Mouse (Mus musculus): ENCODE measurements around the gene Lin28a. TPM values are rescaled to one million over a fixed set of nuclear protein-coding genes. Genes with fewer than 3 reads are reported as not detected.
"Not testable (repeated sequence)": the region's sequence is repeated elsewhere in the genome, so short reads cannot be mapped to it uniquely, and the experiment has no call there.

The Lin28a gene
- polyA plus RNA-seq, 1 experiment: not detected

DNA sequence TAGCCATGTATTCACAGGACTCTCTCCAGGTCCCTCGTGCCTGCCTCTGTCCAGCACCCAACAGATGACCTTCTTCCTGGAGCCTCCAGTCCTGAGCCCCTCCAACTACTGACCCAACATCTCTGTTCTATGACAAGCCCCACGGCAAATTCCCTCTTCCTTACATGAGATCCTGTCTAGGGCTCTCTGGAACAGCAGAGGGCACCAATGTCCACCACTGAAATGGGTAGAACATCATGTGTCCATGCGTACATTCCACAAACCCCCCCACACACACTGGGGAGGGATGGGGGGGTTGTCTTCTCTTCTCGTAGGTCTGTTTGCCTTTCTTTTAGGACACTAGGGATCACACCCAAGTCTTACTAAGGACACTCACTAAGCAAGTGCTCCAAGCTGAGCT, 28.6 kb downstream of the Lin28a start:
- no peaks in the 10 kb centered on the region for H3K9me3 ChIP-seq
- H3K27me3 ChIP-seq (replicated peaks): no peaks in the 10 kb centered on the region
- peaks cover 86% of the 10 kb centered on the region for H3K36me3 ChIP-seq (replicated peaks; ENCODE audit: low read length)
- no peak for TF ChIP-seq GATA1 (IDR thresholded peaks at IDR 0.05; ENCODE audit: borderline replicate concordance, low read length)
- no peak for TF ChIP-seq FLI1 (IDR thresholded peaks at IDR 0.05; ENCODE audit: low read length)
- H3K4me1 ChIP-seq: no peaks in the 10 kb centered on the region
- H3K4me3 ChIP-seq (replicated peaks): no peak overlapping the region

DNA sequence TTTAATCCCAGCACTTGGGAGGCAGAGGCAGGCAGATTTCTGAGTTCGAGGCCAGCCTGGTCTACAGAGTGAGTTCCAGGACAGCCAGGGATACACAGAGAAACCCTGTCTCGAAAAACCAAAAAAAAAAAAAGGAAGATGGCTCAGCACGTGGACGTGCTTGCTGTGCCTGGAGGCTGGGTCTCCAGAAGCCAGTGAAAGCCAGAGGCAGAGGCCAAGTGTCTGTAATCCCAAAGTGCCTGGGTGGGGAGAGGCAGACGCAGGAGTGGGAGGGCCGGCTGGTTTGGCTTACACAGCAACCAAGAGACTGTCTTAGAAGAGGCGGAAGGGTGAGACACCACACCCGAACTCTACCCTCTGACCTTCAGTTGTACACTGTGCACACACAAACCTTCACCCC, 30.4 kb downstream of the Lin28a start:
- not testable (repeated sequence) for H3K9me3 ChIP-seq; H3K4me1 ChIP-seq; H3K4me3 ChIP-seq (replicated peaks); H3K27me3 ChIP-seq (replicated peaks)
- H3K36me3 ChIP-seq (replicated peaks; ENCODE audit: low read length): peaks cover 77% of the 10 kb centered on the region

DNA sequence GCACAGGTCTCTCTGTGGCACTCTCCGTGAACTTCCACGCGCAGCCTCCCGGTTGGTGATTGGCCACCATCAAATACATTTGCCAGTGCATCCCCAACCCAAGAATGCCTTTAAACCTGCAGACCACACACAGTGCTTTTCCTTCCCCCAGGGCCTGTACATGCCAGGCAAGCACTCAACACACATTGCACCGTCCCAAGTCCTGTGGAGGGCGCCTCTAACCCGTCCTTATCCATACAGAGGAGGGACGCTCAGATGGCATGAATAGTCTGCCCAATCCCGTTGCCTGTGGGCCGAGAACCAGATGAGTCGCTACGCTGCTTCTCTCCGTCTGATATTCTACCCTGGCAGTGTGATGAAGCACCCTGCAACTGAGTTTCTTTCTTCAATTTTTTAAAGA, 35.7 kb downstream of the Lin28a start:
- H3K36me3 ChIP-seq (replicated peaks; ENCODE audit: low read length): peaks cover 84% of the 10 kb centered on the region
- H3K4me1 ChIP-seq: no peaks in the 10 kb centered on the region
- TF ChIP-seq FLI1 (IDR thresholded peaks at IDR 0.05; ENCODE audit: low read length): no peak
- no peaks in the 10 kb centered on the region for H3K9me3 ChIP-seq
- no peak overlapping the region for H3K4me3 ChIP-seq (replicated peaks)
- no peaks in the 10 kb centered on the region for H3K27me3 ChIP-seq (replicated peaks)

DNA sequence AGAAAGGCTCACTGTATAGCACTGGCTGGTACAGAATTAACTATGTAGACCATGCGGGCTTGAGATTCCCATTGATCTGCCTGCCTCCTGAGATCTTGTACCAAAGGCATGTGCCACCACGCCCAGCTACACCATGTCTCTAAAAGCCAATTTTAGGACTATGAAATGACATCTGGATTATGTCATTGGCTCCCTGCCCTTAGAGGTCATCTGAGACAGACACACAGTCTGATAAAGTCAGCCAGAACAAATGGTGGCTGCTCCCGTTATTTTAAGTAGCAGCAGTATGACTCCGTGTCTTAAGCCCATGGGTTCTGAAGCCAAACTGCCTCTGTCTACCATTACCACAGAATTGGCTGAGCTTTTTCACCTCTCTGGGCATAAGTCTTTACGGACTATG, 38.1 kb downstream of the Lin28a start:
- H3K36me3 ChIP-seq (replicated peaks; ENCODE audit: low read length): peaks cover 84% of the 10 kb centered on the region
- no peak overlapping the region for H3K4me3 ChIP-seq (replicated peaks)
- TF ChIP-seq FLI1 (IDR thresholded peaks at IDR 0.05; ENCODE audit: low read length) (no peak), GATA1 (IDR thresholded peaks at IDR 0.05; ENCODE audit: borderline replicate concordance, low read length) (no peak)
- no peaks in the 10 kb centered on the region for H3K4me1 ChIP-seq
- H3K9me3 ChIP-seq: no peaks in the 10 kb centered on the region
- no peaks in the 10 kb centered on the region for H3K27me3 ChIP-seq (replicated peaks)

DNA sequence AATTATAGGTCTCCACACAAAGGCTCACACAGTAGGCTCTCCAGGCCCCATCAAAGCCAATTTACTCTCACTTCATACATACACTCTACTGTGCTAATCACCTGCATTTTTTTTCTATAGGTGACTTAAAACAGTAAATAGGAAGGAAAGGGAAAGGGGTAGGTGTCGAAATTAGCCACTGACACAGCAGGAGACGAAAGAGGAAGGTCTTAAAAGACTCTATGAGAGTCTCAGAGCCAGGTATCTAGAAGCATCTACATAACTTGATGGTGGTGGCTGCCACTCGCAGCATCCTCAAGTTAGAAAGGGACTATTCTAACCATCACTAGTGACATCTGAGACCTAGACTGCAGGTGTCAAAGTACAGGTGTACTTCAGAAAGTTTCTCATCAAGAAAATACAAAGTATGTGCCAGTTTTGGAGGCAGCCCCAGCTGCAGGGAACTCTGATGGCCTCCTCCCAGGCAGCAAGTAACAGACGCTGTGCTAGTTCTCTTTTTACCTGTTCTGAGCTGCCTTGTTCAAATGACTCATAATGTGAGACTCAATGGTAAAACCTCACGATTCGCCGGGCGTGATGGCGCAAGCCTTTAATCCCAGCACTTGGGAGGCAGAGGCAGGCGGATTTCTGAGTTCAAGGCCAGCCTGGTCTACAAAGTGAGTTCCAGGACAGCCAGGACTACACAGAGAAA, 40.5 kb downstream of the Lin28a start:
- no peak for TF ChIP-seq FLI1 (IDR thresholded peaks at IDR 0.05; ENCODE audit: low read length)
- no peak for TF ChIP-seq GATA1 (IDR thresholded peaks at IDR 0.05; ENCODE audit: borderline replicate concordance, low read length)
- no peaks in the 10 kb centered on the region for H3K27me3 ChIP-seq (replicated peaks)
- H3K9me3 ChIP-seq: no peaks in the 10 kb centered on the region
- H3K4me1 ChIP-seq: no peaks in the 10 kb centered on the region
- H3K36me3 ChIP-seq (replicated peaks; ENCODE audit: low read length): peaks cover 78% of the 10 kb centered on the region
- H3K4me3 ChIP-seq (replicated peaks): no peak overlapping the region

DNA sequence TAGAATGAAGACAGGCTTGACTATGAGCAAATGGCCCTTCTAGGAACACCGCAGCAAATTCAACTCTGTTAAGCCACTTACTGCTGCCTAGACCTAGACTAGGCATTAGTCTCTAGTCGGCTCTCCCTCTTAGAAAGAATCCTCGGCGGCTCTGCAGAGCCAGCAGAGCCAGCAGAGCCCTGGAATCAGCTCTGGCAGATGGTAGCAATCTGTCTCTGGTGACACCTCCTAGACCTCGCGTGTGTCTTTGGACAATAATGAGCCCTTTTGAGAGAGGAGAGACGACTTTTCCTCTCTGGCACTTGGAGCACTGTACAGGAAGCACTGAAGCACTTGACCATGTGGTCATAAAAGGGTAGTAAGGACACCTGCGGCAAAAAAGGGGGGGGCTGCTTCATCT, 46.9 kb downstream of the Lin28a start:
- peaks cover 24% of the 10 kb centered on the region for H3K4me1 ChIP-seq
- no peaks in the 10 kb centered on the region for H3K9me3 ChIP-seq
- no peaks in the 10 kb centered on the region for H3K27me3 ChIP-seq (replicated peaks)
- no peak for TF ChIP-seq GATA1 (IDR thresholded peaks at IDR 0.05; ENCODE audit: borderline replicate concordance, low read length)
- TF ChIP-seq FLI1 (IDR thresholded peaks at IDR 0.05; ENCODE audit: low read length): no peak
- H3K36me3 ChIP-seq (replicated peaks; ENCODE audit: low read length): peaks cover 51% of the 10 kb centered on the region
- H3K4me3 ChIP-seq (replicated peaks): no peak overlapping the region

DNA sequence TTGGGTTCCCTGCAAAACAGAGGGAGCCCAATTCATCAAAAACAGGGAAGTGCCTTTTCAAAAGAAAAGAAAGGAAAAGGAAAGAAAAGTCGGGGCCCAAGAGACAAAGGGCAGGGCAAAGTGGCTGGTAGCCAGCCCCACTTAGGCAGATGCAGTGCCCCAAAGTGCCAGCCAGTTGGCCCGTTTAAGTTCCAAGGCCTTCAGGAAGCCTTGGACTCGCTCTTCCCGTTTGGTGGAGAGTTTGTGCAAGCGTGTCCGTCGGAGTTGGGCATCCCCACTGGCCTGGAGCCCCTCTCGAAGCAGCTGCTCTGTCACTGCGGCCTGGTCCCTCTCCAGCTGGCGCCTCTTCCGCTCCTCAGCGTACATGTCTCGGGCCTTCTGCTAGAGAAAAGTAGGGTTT, 47.8 kb downstream of the Lin28a start:
- Histone ChIP-seq H3K36me3 (replicated peaks; ENCODE audit: low read length) (peaks cover 51% of the 10 kb centered on the region), H3K4me3 (replicated peaks) (no peak overlapping the region), H3K4me1 (peaks cover 32% of the 10 kb centered on the region), H3K9me3 (no peaks in the 10 kb centered on the region), H3K27me3 (replicated peaks) (no peaks in the 10 kb centered on the region)
- TF ChIP-seq FLI1 (IDR thresholded peaks at IDR 0.05; ENCODE audit: low read length): no peak
- TF ChIP-seq GATA1 (IDR thresholded peaks at IDR 0.05; ENCODE audit: borderline replicate concordance, low read length): no peak

DNA sequence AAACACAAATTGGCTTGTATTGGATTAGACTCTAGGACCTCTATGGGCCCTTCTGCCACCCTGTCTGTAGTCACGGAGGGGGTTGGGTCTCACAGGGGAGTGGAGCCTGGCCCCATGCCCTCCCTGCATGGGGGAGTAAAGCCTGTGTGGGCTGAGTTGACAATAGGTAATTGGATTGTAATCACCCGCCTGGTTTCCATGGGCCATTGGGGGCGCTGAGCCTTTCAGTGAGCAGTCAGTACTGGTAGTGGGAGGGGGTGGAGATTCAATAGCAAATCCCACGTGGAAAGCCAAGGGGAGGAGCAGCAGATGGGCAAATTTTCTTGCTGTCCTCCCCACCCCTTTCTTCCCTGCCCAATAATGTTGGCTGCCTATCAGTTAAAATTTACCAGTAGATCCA, 48.4 kb downstream of the Lin28a start:
- Histone ChIP-seq H3K27me3 (replicated peaks) (no peaks in the 10 kb centered on the region), H3K4me1 (peaks cover 35% of the 10 kb centered on the region), H3K36me3 (replicated peaks; ENCODE audit: low read length) (peaks cover 53% of the 10 kb centered on the region), H3K4me3 (replicated peaks) (no peak overlapping the region), H3K9me3 (no peaks in the 10 kb centered on the region)
- TF ChIP-seq FLI1 (IDR thresholded peaks at IDR 0.05; ENCODE audit: low read length) (no peak), GATA1 (IDR thresholded peaks at IDR 0.05; ENCODE audit: borderline replicate concordance, low read length) (no peak)

DNA sequence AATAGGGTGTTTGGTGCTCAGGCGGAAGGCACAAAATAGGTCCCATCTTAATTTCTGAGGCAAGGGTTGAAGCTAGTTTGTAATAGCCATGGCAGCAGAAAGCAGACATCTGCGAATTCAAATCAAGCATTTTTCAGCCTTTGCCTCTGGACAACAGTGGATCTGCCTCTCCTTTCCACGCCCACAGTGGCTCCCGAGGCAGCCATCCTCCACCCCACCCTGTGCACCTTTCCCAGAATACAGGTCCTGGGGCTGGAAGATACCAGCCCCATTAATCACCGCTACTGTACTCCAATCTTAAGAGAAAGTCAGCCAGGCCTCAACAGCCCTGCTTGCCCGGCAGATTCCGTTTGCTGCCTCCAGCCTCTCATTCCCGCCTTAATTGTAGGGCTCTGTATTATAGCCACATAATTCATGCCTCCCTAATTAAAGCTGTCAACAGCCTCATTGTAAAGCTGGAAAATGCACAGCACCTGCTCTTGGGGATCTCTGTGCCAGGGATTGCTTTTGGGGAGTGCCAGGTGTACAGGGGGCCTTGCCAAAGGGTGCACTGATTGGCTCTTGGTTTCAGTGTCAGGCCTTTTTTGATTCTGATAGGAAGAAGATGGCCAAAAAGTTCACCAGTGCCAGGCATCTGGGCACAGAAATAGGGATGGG, 49.4 kb downstream of the Lin28a start:
- H3K4me3 ChIP-seq (replicated peaks): no peak overlapping the region

DNA sequence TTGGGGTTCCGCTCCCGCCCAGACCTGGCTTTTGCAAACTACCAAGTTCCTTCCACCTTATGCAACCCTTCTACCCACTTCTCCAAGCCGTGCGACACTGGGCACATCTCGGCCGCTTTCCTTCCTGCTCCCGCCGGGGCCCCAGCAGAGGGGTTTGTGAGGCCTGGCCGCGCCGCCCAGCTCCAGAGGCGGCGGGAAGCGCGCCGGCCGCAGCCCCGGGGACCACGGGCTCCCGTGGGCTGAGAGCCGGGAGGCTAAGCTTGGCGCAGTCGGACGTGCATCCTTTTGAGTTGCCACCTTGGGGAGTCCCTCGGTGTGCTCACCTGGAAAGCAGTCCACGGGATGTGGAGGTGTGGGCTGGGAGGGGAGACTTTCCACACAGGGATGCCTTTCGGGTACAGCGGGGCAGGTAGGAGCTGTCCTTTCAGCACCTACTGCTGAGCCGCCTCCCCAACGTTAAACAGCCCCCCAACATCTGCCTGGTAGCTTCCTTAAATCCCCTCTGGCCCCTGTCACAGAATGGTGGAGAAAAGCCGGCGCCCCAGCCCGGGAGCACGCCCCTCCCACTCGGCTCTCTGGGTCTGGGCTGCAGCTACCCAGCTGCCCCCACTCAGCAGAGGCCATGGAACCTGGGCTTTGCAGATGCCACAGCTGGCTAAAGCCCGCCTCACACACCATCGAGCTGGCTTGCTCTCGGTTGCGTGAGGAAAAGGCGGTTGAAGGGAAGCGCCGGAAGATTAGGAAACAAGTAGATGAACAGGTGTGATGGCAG, 50.3 kb downstream of the Lin28a start, which contains the start of gene Hmgn2:
Gene Hmgn2, minus strand, starts transcription at position 501 of the 772 bp plus-strand sequence.
- H3K4me1 ChIP-seq: peaks cover 35% of the 10 kb centered on the region
- peak within 1 kb of the TSS; percentile 95 for H3K4me3 ChIP-seq (replicated peaks)
- TF ChIP-seq GATA1 (IDR thresholded peaks at IDR 0.05; ENCODE audit: borderline replicate concordance, low read length) (no peak), FLI1 (IDR thresholded peaks at IDR 0.05; ENCODE audit: low read length) (no peak)
- no peaks in the 10 kb centered on the region for H3K9me3 ChIP-seq
- peaks cover 60% of the 10 kb centered on the region for H3K36me3 ChIP-seq (replicated peaks; ENCODE audit: low read length)
- no peaks in the 10 kb centered on the region for H3K27me3 ChIP-seq (replicated peaks)

More for the DNA sequence above, 49.4 kb downstream of the Lin28a start:
- Histone ChIP-seq H3K36me3 (replicated peaks; ENCODE audit: low read length) (peaks cover 51% of the 10 kb centered on the region), H3K4me1 (peaks cover 35% of the 10 kb centered on the region), H3K9me3 (no peaks in the 10 kb centered on the region), H3K27me3 (replicated peaks) (no peaks in the 10 kb centered on the region)
- no peak for TF ChIP-seq GATA1 (IDR thresholded peaks at IDR 0.05; ENCODE audit: borderline replicate concordance, low read length)
- no peak for TF ChIP-seq FLI1 (IDR thresholded peaks at IDR 0.05; ENCODE audit: low read length)

All from megakaryocyte, embryonic 14.5 days (primary cell).